Mouse (Mus musculus): ENCODE data around the gene Limch1. TPM values are rescaled to one million over a fixed set of nuclear protein-coding genes. Genes with fewer than 3 reads are reported as not detected.

Gene Limch1
- polyA plus RNA-seq, 2 experiments = 44.4 to 85.3 TPM

DNA sequence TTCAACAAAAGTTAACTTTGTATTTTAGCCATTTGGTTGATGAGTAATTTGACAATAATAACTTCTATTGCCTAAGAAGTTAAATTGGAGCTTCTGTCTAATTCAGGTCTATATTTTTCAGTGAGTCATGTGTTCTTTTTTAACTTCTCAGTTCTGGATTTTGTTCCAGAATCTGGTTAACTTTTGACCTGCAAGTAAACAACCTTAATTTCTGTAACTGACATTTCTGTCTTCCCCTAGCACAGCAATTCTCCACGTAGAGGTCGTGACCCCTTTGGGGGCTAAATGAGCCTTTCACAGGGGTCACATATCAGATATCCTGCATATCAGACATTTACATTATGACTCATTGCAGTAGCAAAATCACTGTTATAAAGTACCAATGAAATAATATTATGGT is 221.5 kb downstream of the Limch1 start:
- WGBS = 58% methylated on average over 2 of the region's 2 CpGs
- ATAC-seq (ENCODE audit: low FRiP score, low read depth) = no peak
- peaks cover 44% of the 10 kb centered on the region for H3K4me1 ChIP-seq (ENCODE audit: control insufficient read depth, insufficient read depth, low read length)
- H3K27me3 ChIP-seq (ENCODE audit: control insufficient read depth, insufficient read depth, low read length) = no peaks in the 10 kb centered on the region
- no peak overlapping the region for H3K4me3 ChIP-seq (replicated peaks; ENCODE audit: low read length)
- DNase-seq (ENCODE audit: low spot score) = no peak
- no peak overlapping the region for H3K27ac ChIP-seq (replicated peaks; ENCODE audit: low read depth, low read length)
- no peak overlapping the region for H3K4me2 ChIP-seq (replicated peaks; ENCODE audit: low read depth, low read length, severe bottlenecking)
- H3K36me3 ChIP-seq (ENCODE audit: control insufficient read depth, insufficient read depth, low read length) = no peaks in the 10 kb centered on the region
- H3K9me3 ChIP-seq (ENCODE audit: control insufficient read depth, low read length) = no peaks in the 10 kb centered on the region
- H3K9ac ChIP-seq (ENCODE audit: low read depth, low read length, severe bottlenecking) = no peak overlapping the region
- no peak for TF ChIP-seq POLR2A (IDR thresholded peaks at IDR 0.05; ENCODE audit: borderline replicate concordance, extremely low read depth, insufficient read depth, insufficient read length)

DNA sequence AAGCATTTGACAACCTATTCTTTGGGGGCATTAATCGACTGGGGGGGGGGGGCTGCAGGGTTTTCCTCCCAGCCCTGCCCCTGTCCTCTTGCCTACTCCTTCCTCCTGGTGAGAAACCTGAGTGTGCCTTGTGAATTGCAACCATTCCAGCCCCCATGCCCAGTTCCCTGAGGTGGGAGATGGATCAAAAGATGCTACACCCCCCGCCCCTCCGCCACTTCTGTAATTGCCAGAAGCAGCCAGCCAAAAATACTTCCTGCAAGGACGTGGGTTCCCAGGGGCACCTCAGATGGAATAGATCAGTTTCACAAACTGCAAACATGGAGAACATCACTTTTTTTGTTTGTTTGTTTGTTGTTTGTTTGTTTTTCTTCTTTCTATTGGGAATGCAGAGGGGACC is 222.0 kb downstream of the Limch1 start:
- ATAC-seq (ENCODE audit: low FRiP score, low read depth) (no peak), DNase-seq (ENCODE audit: low spot score) (no peak)
- H3K27ac ChIP-seq (replicated peaks; ENCODE audit: low read depth, low read length) = peak overlapping the region; percentile 73
- no peaks in the 10 kb centered on the region for H3K9me3 ChIP-seq (ENCODE audit: control insufficient read depth, low read length)
- TF ChIP-seq POLR2A (IDR thresholded peaks at IDR 0.05; ENCODE audit: borderline replicate concordance, extremely low read depth, insufficient read depth, insufficient read length) = no peak
- peak overlapping the region; percentile 46 for H3K4me2 ChIP-seq (replicated peaks; ENCODE audit: low read depth, low read length, severe bottlenecking)
- peaks cover 44% of the 10 kb centered on the region for H3K4me1 ChIP-seq (ENCODE audit: control insufficient read depth, insufficient read depth, low read length)
- H3K4me3 ChIP-seq (replicated peaks; ENCODE audit: low read length) = peak overlapping the region; percentile 26
- no peaks in the 10 kb centered on the region for H3K36me3 ChIP-seq (ENCODE audit: control insufficient read depth, insufficient read depth, low read length)
- peak overlapping the region; percentile 9; the same call in 1 of the 2 replicates for H3K9ac ChIP-seq (ENCODE audit: low read depth, low read length, severe bottlenecking)
- WGBS = 44% methylated on average over 4 of the region's 4 CpGs
- no peaks in the 10 kb centered on the region for H3K27me3 ChIP-seq (ENCODE audit: control insufficient read depth, insufficient read depth, low read length)

DNA sequence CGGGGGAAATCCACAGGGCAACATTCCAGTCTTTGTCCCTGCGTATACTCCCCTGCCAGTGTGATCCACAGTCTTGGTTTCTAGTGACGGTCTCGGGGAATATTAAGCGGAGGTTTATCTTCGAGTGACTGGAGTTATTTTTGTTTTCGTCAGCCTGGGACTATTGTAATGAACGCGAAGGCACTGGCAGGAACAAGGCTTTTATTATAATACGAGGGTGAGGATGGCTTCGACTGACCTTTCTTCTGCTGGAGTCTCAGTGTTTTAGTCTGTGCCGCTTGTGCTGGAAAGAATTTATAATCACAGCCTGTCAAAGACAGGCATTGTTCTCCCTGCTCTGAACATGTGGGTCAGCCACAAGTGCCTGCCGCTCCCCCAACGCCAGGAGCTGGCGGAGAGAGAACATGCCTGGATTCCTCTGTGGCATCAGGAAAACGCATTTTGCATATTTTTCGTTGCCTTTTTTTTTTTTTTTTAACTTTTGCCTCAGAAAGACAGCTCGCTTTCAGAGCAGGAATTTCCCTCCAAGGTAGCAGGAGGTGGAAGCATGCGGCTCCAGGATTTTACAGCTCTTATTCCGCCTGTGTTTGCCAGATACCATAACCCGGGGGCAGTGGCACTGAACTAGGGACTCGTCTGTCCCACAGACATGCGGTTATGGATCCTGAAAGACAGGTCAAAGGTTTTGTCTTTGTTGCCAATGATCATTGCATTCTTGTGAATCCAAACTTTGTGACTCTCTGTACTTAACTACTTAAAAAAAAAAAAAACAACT is 222.6 kb downstream of the Limch1 start:
- Histone ChIP-seq H3K4me1 (ENCODE audit: control insufficient read depth, insufficient read depth, low read length) (peaks cover 44% of the 10 kb centered on the region), H3K4me2 (replicated peaks; ENCODE audit: low read depth, low read length, severe bottlenecking) (peak overlapping the region; percentile 46), H3K9ac (ENCODE audit: low read depth, low read length, severe bottlenecking) (peak overlapping the region; percentile 9; the same call in 1 of the 2 replicates), H3K4me3 (replicated peaks; ENCODE audit: low read length) (peak overlapping the region; percentile 26), H3K27ac (replicated peaks; ENCODE audit: low read depth, low read length) (peak overlapping the region; percentile 73), H3K36me3 (ENCODE audit: control insufficient read depth, insufficient read depth, low read length) (no peaks in the 10 kb centered on the region), H3K27me3 (ENCODE audit: control insufficient read depth, insufficient read depth, low read length) (no peaks in the 10 kb centered on the region), H3K9me3 (ENCODE audit: control insufficient read depth, low read length) (no peaks in the 10 kb centered on the region)
- ATAC-seq (ENCODE audit: low FRiP score, low read depth) (peak; percentile 84), DNase-seq (ENCODE audit: low spot score) (peak; percentile 63)
- TF ChIP-seq POLR2A (IDR thresholded peaks at IDR 0.05; ENCODE audit: borderline replicate concordance, extremely low read depth, insufficient read depth, insufficient read length) = no peak
- 6% methylated on average over 23 of the region's 23 CpGs for WGBS

- H3K36me3 ChIP-seq (ENCODE audit: control insufficient read depth, insufficient read depth, low read length) = no peaks in the 10 kb centered on the region
- 30% methylated on average over 19 of the region's 19 CpGs for WGBS
- no peak for DNase-seq (ENCODE audit: low spot score)
- TF ChIP-seq POLR2A (IDR thresholded peaks at IDR 0.05; ENCODE audit: borderline replicate concordance, extremely low read depth, insufficient read depth, insufficient read length) = no peak
- H3K27me3 ChIP-seq (ENCODE audit: control insufficient read depth, insufficient read depth, low read length) = no peaks in the 10 kb centered on the region
- no peak overlapping the region for H3K9ac ChIP-seq (ENCODE audit: low read depth, low read length, severe bottlenecking)
- H3K9me3 ChIP-seq (ENCODE audit: control insufficient read depth, low read length) = no peaks in the 10 kb centered on the region
- peak overlapping the region; percentile 26 for H3K4me3 ChIP-seq (replicated peaks; ENCODE audit: low read length)
- H3K4me2 ChIP-seq (replicated peaks; ENCODE audit: low read depth, low read length, severe bottlenecking) = peak overlapping the region; percentile 46
- H3K27ac ChIP-seq (replicated peaks; ENCODE audit: low read depth, low read length) = peak overlapping the region; percentile 73
- peaks cover 44% of the 10 kb centered on the region for H3K4me1 ChIP-seq (ENCODE audit: control insufficient read depth, insufficient read depth, low read length)
- ATAC-seq (ENCODE audit: low FRiP score, low read depth) = 0 out of 2 replicates have a peak, but pooled peaks have one; percentile 45
Measured at GRCm38 (mm10) chr5:66968925-66969711, 223.5 kb downstream of the Limch1 start.

DNA sequence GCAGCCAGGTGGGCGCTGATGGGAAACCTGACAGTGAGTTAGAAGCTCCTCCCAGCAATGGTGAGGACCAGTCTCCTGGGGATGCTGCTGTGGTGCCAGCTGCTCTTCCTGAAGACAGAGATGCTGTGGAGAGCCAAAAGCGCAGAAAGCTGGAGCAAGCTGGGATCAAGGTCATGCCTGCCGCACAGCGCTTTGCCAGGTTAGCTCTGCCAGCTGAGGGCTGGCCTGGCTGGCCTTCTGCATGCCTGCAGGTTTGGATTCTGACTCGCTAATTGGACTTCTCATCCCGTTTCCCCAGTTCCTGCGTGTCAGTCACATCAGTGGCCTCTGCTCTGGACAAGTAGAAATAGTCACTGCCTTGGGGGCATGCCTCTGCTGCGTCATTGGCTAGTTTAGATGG is 230.0 kb downstream of the Limch1 start:
- Histone ChIP-seq H3K27me3 (ENCODE audit: control insufficient read depth, insufficient read depth, low read length) (no peaks in the 10 kb centered on the region), H3K36me3 (ENCODE audit: control insufficient read depth, insufficient read depth, low read length) (peaks cover 6% of the 10 kb centered on the region), H3K4me3 (replicated peaks; ENCODE audit: low read length) (no peak overlapping the region), H3K27ac (replicated peaks; ENCODE audit: low read depth, low read length) (no peak overlapping the region), H3K9me3 (ENCODE audit: control insufficient read depth, low read length) (no peaks in the 10 kb centered on the region), H3K4me2 (replicated peaks; ENCODE audit: low read depth, low read length, severe bottlenecking) (no peak overlapping the region), H3K9ac (ENCODE audit: low read depth, low read length, severe bottlenecking) (no peak overlapping the region), H3K4me1 (ENCODE audit: control insufficient read depth, insufficient read depth, low read length) (peaks cover 16% of the 10 kb centered on the region)
- 82% methylated on average over 8 of the region's 8 CpGs for WGBS
- TF ChIP-seq POLR2A (IDR thresholded peaks at IDR 0.05; ENCODE audit: borderline replicate concordance, extremely low read depth, insufficient read depth, insufficient read length) = no peak
- no peak for ATAC-seq (ENCODE audit: low FRiP score, low read depth)
- DNase-seq (ENCODE audit: low spot score) = no peak
